Mouse (Mus musculus): ENCODE data around the gene A630095N17Rik.
"Not testable (repeated sequence)": the region's sequence is repeated elsewhere in the genome, so short reads cannot be mapped to it uniquely, and the experiment has no call there.

The A630095N17Rik gene

GRCm38 (mm10) chr1:75239591-75239990 lies 7.7 kb upstream of the A630095N17Rik start:
- no peak for DNase-seq

- peak; percentile 74 for DNase-seq
Measured at GRCm38 (mm10) chr1:75236117-75237050, 4.5 kb upstream of the A630095N17Rik start, which contains the start of gene Dnajb2. Gene Dnajb2, plus strand, starts transcription at chr1:75236406.

GRCm38 (mm10) chr1:75234606-75235005 lies 2.7 kb upstream of the A630095N17Rik start:
- DNase-seq: peak; percentile 51

- DNase-seq: not testable (repeated sequence)
Measured at GRCm38 (mm10) chr1:75232489-75232888, 587 bp upstream of the A630095N17Rik start.

GRCm38 (mm10) chr1:75231224-75231623 lies 678 bp downstream of the A630095N17Rik start:
- DNase-seq: no peak

GRCm38 (mm10) chr1:75230335-75230994 lies 1.4 kb downstream of the A630095N17Rik start:
- no peak for DNase-seq

GRCm38 (mm10) chr1:75229158-75229557 lies 2.7 kb downstream of the A630095N17Rik start:
- DNase-seq: no peak

GRCm38 (mm10) chr1:75227653-75228052 lies 4.2 kb downstream of the A630095N17Rik start:
- no peak for DNase-seq

- DNase-seq: no peak
Measured at GRCm38 (mm10) chr1:75226138-75226537, 5.8 kb downstream of the A630095N17Rik start.

- no peak for DNase-seq
Measured at GRCm38 (mm10) chr1:75225473-75225872, 6.4 kb downstream of the A630095N17Rik start.

GRCm38 (mm10) chr1:75223532-75223931 lies 8.4 kb downstream of the A630095N17Rik start:
- DNase-seq: no peak

GRCm38 (mm10) chr1:75222926-75223325 lies 9.0 kb downstream of the A630095N17Rik start:
- DNase-seq: no peak

- no peak for DNase-seq
Measured at GRCm38 (mm10) chr1:75221538-75221937, 10.4 kb downstream of the A630095N17Rik start.

GRCm38 (mm10) chr1:75219531-75219930 lies 12.4 kb downstream of the A630095N17Rik start, which contains the start of gene Tuba4a:
Gene Tuba4a, minus strand, starts transcription at chr1:75219865.
- peak; percentile 49 for DNase-seq

- DNase-seq: peak; percentile 82
Measured at GRCm38 (mm10) chr1:75219078-75219477, 12.8 kb downstream of the A630095N17Rik start.

GRCm38 (mm10) chr1:75218227-75219001 lies 13.5 kb downstream of the A630095N17Rik start:
- DNase-seq: peak; percentile 38

GRCm38 (mm10) chr1:75217893-75218226 lies 14.0 kb downstream of the A630095N17Rik start:
- DNase-seq: no peak

GRCm38 (mm10) chr1:75216797-75217585 lies 14.9 kb downstream of the A630095N17Rik start:
- DNase-seq: no peak

GRCm38 (mm10) chr1:75215785-75216184 lies 16.1 kb downstream of the A630095N17Rik start:
- DNase-seq: no peak

- DNase-seq: peak; percentile 40
Measured at GRCm38 (mm10) chr1:75214886-75215285, 17.0 kb downstream of the A630095N17Rik start.

- no peak for DNase-seq
Measured at GRCm38 (mm10) chr1:75214442-75214841, 17.5 kb downstream of the A630095N17Rik start.

- DNase-seq: no peak
Measured at GRCm38 (mm10) chr1:75213096-75213495, 18.8 kb downstream of the A630095N17Rik start.
